Mouse (Mus musculus) ES-Bruce4 (cell line): ENCODE results near the gene Btbd35f29. TPM values are rescaled to one million over a fixed set of nuclear protein-coding genes. Genes with fewer than 3 reads are reported as not detected.
"Not testable (repeated sequence)": the region's sequence is repeated elsewhere in the genome, so short reads cannot be mapped to it uniquely, and the experiment has no call there.

Source experiments
- H3K27ac ChIP-seq: 2 replicates; pipeline ENCODE4 v1.5.1; 2012; ENCODE audit warnings: low read length, inconsistent platforms; ENCODE audit not compliant: insufficient read depth
- H3K27me3 ChIP-seq: 2 replicates; pipeline ENCODE4 v1.6.1; 2012; ENCODE audit warnings: mild to moderate bottlenecking, low read length, inconsistent platforms; ENCODE audit not compliant: control insufficient read depth, poor library complexity, insufficient read depth, severe bottlenecking
- H3K36me3 ChIP-seq: 2 replicates; pipeline ENCODE4 v1.6.1; 2012; ENCODE audit warnings: inconsistent platforms, mild to moderate bottlenecking, low read length, moderate library complexity; ENCODE audit not compliant: control insufficient read depth, poor library complexity, insufficient read depth, severe bottlenecking
- H3K4me1 ChIP-seq: one replicate; pipeline ENCODE4 v1.8.1; 2011; ENCODE audit warnings: low read length; ENCODE audit not compliant: control insufficient read depth, insufficient read depth
- H3K4me3 ChIP-seq: 2 replicates; pipeline ENCODE4 v1.5.1; 2011; ENCODE audit warnings: low read depth, mild to moderate bottlenecking, low read length
- H3K9ac ChIP-seq: 2 replicates; pipeline ENCODE4 v1.6.1; 2012; ENCODE audit warnings: low read depth, mild to moderate bottlenecking, inconsistent platforms; ENCODE audit not compliant: poor library complexity, severe bottlenecking
- H3K9me3 ChIP-seq: replicated peaks from 2 replicates; pipeline ENCODE4 v1.6.1; 2012; ENCODE audit warnings: mild to moderate bottlenecking, low read length, inconsistent platforms; ENCODE audit not compliant: control insufficient read depth, poor library complexity, insufficient read depth, severe bottlenecking
- polyA plus RNA-seq: library from polyadenylated mRNA; stranded (reverse); fragments of >200 nt; gene quantifications from 2 replicates; pipeline ENCODE4 v1.2.4, GENCODE M21; 2011; ENCODE audit warnings: low read depth; ENCODE audit not compliant: missing spikeins, insufficient read depth, insufficient read length

Btbd35f29 gene
- not detected in 2 replicates for polyA plus RNA-seq

GRCm38 (mm10) chrX:31117374-31117773, at the start of gene Btbd35f29:
Btbd35f29 (plus strand) TSS chrX:31117674.
- H3K36me3 ChIP-seq, H3K27me3 ChIP-seq, H3K4me1 ChIP-seq, H3K27ac ChIP-seq, H3K9ac ChIP-seq, H3K9me3 ChIP-seq, H3K4me3 ChIP-seq: not testable (repeated sequence)

- not testable (repeated sequence) for H3K9me3 ChIP-seq, H3K4me1 ChIP-seq, H3K36me3 ChIP-seq, H3K4me3 ChIP-seq, H3K27me3 ChIP-seq, H3K9ac ChIP-seq, H3K27ac ChIP-seq
These were observed 23.9 kb downstream of the Btbd35f29 start for GRCm38 (mm10) chrX:31141416-31141815.

- H3K27me3 ChIP-seq, H3K4me3 ChIP-seq, H3K9me3 ChIP-seq, H3K36me3 ChIP-seq, H3K9ac ChIP-seq, H3K4me1 ChIP-seq, H3K27ac ChIP-seq: not testable (repeated sequence)
These were observed 27.7 kb downstream of the Btbd35f29 start for GRCm38 (mm10) chrX:31145144-31145543.

GRCm38 (mm10) chrX:31145835-31146234, 28.4 kb downstream of the Btbd35f29 start:
- not testable (repeated sequence) for H3K4me1 ChIP-seq, H3K9ac ChIP-seq, H3K4me3 ChIP-seq, H3K27ac ChIP-seq, H3K9me3 ChIP-seq, H3K27me3 ChIP-seq, H3K36me3 ChIP-seq

GRCm38 (mm10) chrX:31158534-31159085, 41.1 kb downstream of the Btbd35f29 start:
- not testable (repeated sequence) for H3K4me3 ChIP-seq, H3K36me3 ChIP-seq, H3K4me1 ChIP-seq, H3K9me3 ChIP-seq, H3K27ac ChIP-seq, H3K9ac ChIP-seq, H3K27me3 ChIP-seq

GRCm38 (mm10) chrX:31159450-31160322, 42.2 kb downstream of the Btbd35f29 start:
- H3K27ac ChIP-seq, H3K27me3 ChIP-seq, H3K4me3 ChIP-seq, H3K9me3 ChIP-seq, H3K4me1 ChIP-seq, H3K9ac ChIP-seq, H3K36me3 ChIP-seq: not testable (repeated sequence)

GRCm38 (mm10) chrX:31160554-31160953, 43.1 kb downstream of the Btbd35f29 start:
- H3K36me3 ChIP-seq, H3K9ac ChIP-seq, H3K4me3 ChIP-seq, H3K9me3 ChIP-seq, H3K4me1 ChIP-seq, H3K27me3 ChIP-seq, H3K27ac ChIP-seq: not testable (repeated sequence)

GRCm38 (mm10) chrX:31162638-31163037, 45.2 kb downstream of the Btbd35f29 start:
- H3K27ac ChIP-seq, H3K36me3 ChIP-seq, H3K27me3 ChIP-seq, H3K4me3 ChIP-seq, H3K4me1 ChIP-seq, H3K9ac ChIP-seq: not testable (repeated sequence)
- H3K9me3 ChIP-seq, result peaks cover 11% of the 10 kb centered on the region

- not testable (repeated sequence) for H3K27ac ChIP-seq, H3K36me3 ChIP-seq, H3K4me1 ChIP-seq, H3K9ac ChIP-seq, H3K27me3 ChIP-seq, H3K4me3 ChIP-seq
- H3K9me3 ChIP-seq, result peaks cover 18% of the 10 kb centered on the region
These were observed 47.7 kb downstream of the Btbd35f29 start for GRCm38 (mm10) chrX:31165193-31165592.
